ENCODE assay signal across 8 mouse cellular contexts in genomic region chr17:35978811-35979400, GRCm38 (mm10). TPM values are rescaled to one million over a fixed set of nuclear protein-coding genes. Genes with fewer than 3 reads are reported as not detected.
DNase-seq lines count a peak whose midpoint lies in the region; ATAC-seq lines count a peak whose summit lies in the region.

No protein-coding gene starts in this region.

- peak overlapping the region; percentile 91 for H3K4me3 ChIP-seq in midbrain, embryonic 11.5 days (ENCODE audit: low read depth, low read length)

- H3K36me3 ChIP-seq in midbrain, embryonic 11.5 days (ENCODE audit: control insufficient read depth, insufficient read depth, low read length) = peaks cover 10% of the 10 kb centered on the region; the same call in 1 of the 2 replicates

- peak; percentile 86 for ATAC-seq in midbrain, embryonic 11.5 days (ENCODE audit: low FRiP score)

- peak; percentile 92 for DNase-seq in embryo, embryonic 10 days (ENCODE audit: low spot score)
- DNase-seq in embryo, embryonic 9.5 days (ENCODE audit: extremely low spot score) = no peak
- DNase-seq in 416B (ENCODE audit: low read depth) = peak; percentile 63
- DNase-seq in c-Kit-positive CD71-negative TER-119-negative erythroid progenitor cells, embryonic 14.5 days (ENCODE audit: low read depth) = peak; percentile 66
- DNase-seq in gastrocnemius, postnatal 4 days (ENCODE audit: low spot score in 2 of 2) = peak; percentile 66 to 86
- peak; percentile 89 for DNase-seq in left cerebral cortex, postnatal 4 days
- DNase-seq in midbrain, embryonic 11.5 days (ENCODE audit: low spot score, missing footprints) = no peak
- peak; percentile 82 for DNase-seq in thymus, postnatal 25 days

- H3K9ac ChIP-seq in midbrain, embryonic 11.5 days (ENCODE audit: low read length) = peak overlapping the region; percentile 83

- H3K27ac ChIP-seq in midbrain, embryonic 11.5 days (ENCODE audit: low read depth, low read length) = peak overlapping the region; percentile 90

- peak overlapping the region; percentile 77 for H3K4me2 ChIP-seq in midbrain, embryonic 11.5 days

- no peaks in the 10 kb centered on the region for H3K9me3 ChIP-seq in midbrain, embryonic 11.5 days (ENCODE audit: control insufficient read depth, low read length)

- peaks cover 17% of the 10 kb centered on the region for H3K4me1 ChIP-seq in midbrain, embryonic 11.5 days (ENCODE audit: control insufficient read depth, insufficient read depth, low read length)

- WGBS in midbrain, embryonic 11.5 days = 1% methylated on average over 41 of the region's 41 CpGs

- no peaks in the 10 kb centered on the region for H3K27me3 ChIP-seq in midbrain, embryonic 11.5 days (ENCODE audit: control insufficient read depth, insufficient read depth, low read length)

- intact Hi-C loops in left cerebral cortex, postnatal 4 days (cut with DNase I) = no loop called here

RNA-seq across cellular contexts. Expression of gene Gnl1, which starts 0.7 kb away (rescaled TPM):
- total RNA-seq in gastrocnemius, postnatal 4 days (2021) = 10 to 100 TPM; 34.3 to 38.7 TPM
- 100 to 1,000 TPM in 1 of 2 experiments, 10 to 100 TPM in 1; 98.2 to 107 TPM for total RNA-seq in left cerebral cortex, postnatal 4 days (2021)
- polyA plus RNA-seq in midbrain, embryonic 11.5 days (2014; fragmentation: Nextera tagmentation; extraction: Ambion mirVana) = 26.0 and 30.6 TPM in 2 replicates

RNA-seq across cellular contexts. Expression of gene Prr3, which starts 1.1 kb away (rescaled TPM):
- total RNA-seq in gastrocnemius, postnatal 4 days (2021) = 10 to 100 TPM; 13.2 to 15.0 TPM
- total RNA-seq in left cerebral cortex, postnatal 4 days (2021) = 10 to 100 TPM; 82.0 to 84.5 TPM
- 38.7 and 43.3 TPM in 2 replicates for polyA plus RNA-seq in midbrain, embryonic 11.5 days (2014; fragmentation: Nextera tagmentation; extraction: Ambion mirVana)

RNA-seq across cellular contexts. Expression of gene Abcf1, which starts 9.3 kb away (rescaled TPM):
- 10 to 100 TPM; 74.3 to 75.6 TPM for total RNA-seq in gastrocnemius, postnatal 4 days (2021)
- 10 to 100 TPM; 95.0 to 97.0 TPM for total RNA-seq in left cerebral cortex, postnatal 4 days (2021)
- 118 and 119 TPM in 2 replicates for polyA plus RNA-seq in midbrain, embryonic 11.5 days (2014; fragmentation: Nextera tagmentation; extraction: Ambion mirVana)

RNA-seq across cellular contexts. Expression of gene H2-T24, which starts 41.5 kb away (rescaled TPM):
- under 1 TPM; 0.44 to 0.76 TPM for total RNA-seq in gastrocnemius, postnatal 4 days (2021)
- under 1 TPM; 0.26 to 0.28 TPM for total RNA-seq in left cerebral cortex, postnatal 4 days (2021)
- polyA plus RNA-seq in midbrain, embryonic 11.5 days (2014; fragmentation: Nextera tagmentation; extraction: Ambion mirVana) = 3.1 TPM in 2 replicates

RNA-seq across cellular contexts. Expression of gene H2-T23, which starts 53.7 kb away (rescaled TPM):
- total RNA-seq in gastrocnemius, postnatal 4 days (2021) = 1 to 10 TPM; 5.0 to 5.7 TPM
- 1 to 10 TPM; 2.4 to 3.0 TPM for total RNA-seq in left cerebral cortex, postnatal 4 days (2021)
- 3.2 and 3.3 TPM in 2 replicates for polyA plus RNA-seq in midbrain, embryonic 11.5 days (2014; fragmentation: Nextera tagmentation; extraction: Ambion mirVana)

Comparison
In these comparisons a context has a peak if more than half of its experiments do, and no peak if none do; other contexts are left out.
1. DNase-seq: peak in embryo, embryonic 10 days (single experiment), 416B (single experiment), c-Kit-positive CD71-negative TER-119-negative erythroid progenitor cells, embryonic 14.5 days (single experiment), gastrocnemius, postnatal 4 days (2 of 2), left cerebral cortex, postnatal 4 days (single experiment) and thymus, postnatal 25 days (single experiment); none in embryo, embryonic 9.5 days (single experiment) and midbrain, embryonic 11.5 days (single experiment).
2. RNA of gene Prr3, which starts 1.1 kb away (total RNA-seq): 82.0 to 84.5 TPM in left cerebral cortex, postnatal 4 days; 13.2 to 15.0 TPM in gastrocnemius, postnatal 4 days; every median in the first group is over 4 times any median in the second.